Mouse (Mus musculus): ENCODE results near the gene Fnbp1.
A peak's percentile ranks its signal among the peaks of the same experiment; 100 is the strongest.

Gene Fnbp1

GRCm38 (mm10) chr2:31066019-31066789, 75.6 kb downstream of the Fnbp1 start:
- DNase-seq = no peak

- no peak for DNase-seq
These were observed 79.8 kb downstream of the Fnbp1 start for GRCm38 (mm10) chr2:31061868-31062628.

- DNase-seq = no peak
These were observed 80.7 kb downstream of the Fnbp1 start for GRCm38 (mm10) chr2:31060787-31061730.

GRCm38 (mm10) chr2:31060271-31060670, 81.5 kb downstream of the Fnbp1 start:
- no peak for DNase-seq

GRCm38 (mm10) chr2:31058443-31058842, 83.4 kb downstream of the Fnbp1 start:
- no peak for DNase-seq

- no peak for DNase-seq
These were observed 84.1 kb downstream of the Fnbp1 start for GRCm38 (mm10) chr2:31057549-31058177.

- no peak for DNase-seq
These were observed 85.7 kb downstream of the Fnbp1 start for GRCm38 (mm10) chr2:31056070-31056469.

- peak; percentile 63 to 75 for DNase-seq
These were observed 87.9 kb downstream of the Fnbp1 start for GRCm38 (mm10) chr2:31053851-31054340.

- no peak for DNase-seq
These were observed 88.4 kb downstream of the Fnbp1 start for GRCm38 (mm10) chr2:31053426-31053825.

GRCm38 (mm10) chr2:31052441-31052840, 89.4 kb downstream of the Fnbp1 start:
- DNase-seq = no peak

- no peak for DNase-seq
These were observed 93.8 kb downstream of the Fnbp1 start for GRCm38 (mm10) chr2:31048037-31048436.

GRCm38 (mm10) chr2:31043856-31044255, 98.0 kb downstream of the Fnbp1 start:
- no peak for DNase-seq

GRCm38 (mm10) chr2:31042881-31043280, 98.9 kb downstream of the Fnbp1 start:
- DNase-seq = no peak

GRCm38 (mm10) chr2:31041386-31041785, 100.4 kb downstream of the Fnbp1 start:
- DNase-seq = no peak

- DNase-seq = no peak
These were observed 101.3 kb downstream of the Fnbp1 start for GRCm38 (mm10) chr2:31040487-31040886.

- no peak for DNase-seq
These were observed 101.8 kb downstream of the Fnbp1 start for GRCm38 (mm10) chr2:31040043-31040442.

- no peak for DNase-seq
These were observed 105.0 kb downstream of the Fnbp1 start for GRCm38 (mm10) chr2:31036811-31037210.

GRCm38 (mm10) chr2:31031972-31032371, 109.8 kb downstream of the Fnbp1 start:
- DNase-seq = no peak

- DNase-seq = peak in 1 of 2 experiments; percentile 34
These were observed 115.2 kb downstream of the Fnbp1 start for GRCm38 (mm10) chr2:31026642-31027041.

- peak; percentile 63 to 74 for DNase-seq
These were observed 116.3 kb downstream of the Fnbp1 start for GRCm38 (mm10) chr2:31025458-31025857.

- DNase-seq = peak; percentile 50 to 66
These were observed 117.0 kb downstream of the Fnbp1 start for GRCm38 (mm10) chr2:31024618-31025370.

Measured in kidney, postnatal 4 days (tissue).